Mouse (Mus musculus): ENCODE data around the gene Tenm4.

The Tenm4 gene

GRCm38 (mm10) chr7:96647657-96648056 lies 476.6 kb downstream of the Tenm4 start:
- DNase-seq (ENCODE audit: low read depth) = no peak

GRCm38 (mm10) chr7:96648606-96649005 lies 477.6 kb downstream of the Tenm4 start:
- peak; percentile 6 for DNase-seq (ENCODE audit: low read depth)

DNA sequence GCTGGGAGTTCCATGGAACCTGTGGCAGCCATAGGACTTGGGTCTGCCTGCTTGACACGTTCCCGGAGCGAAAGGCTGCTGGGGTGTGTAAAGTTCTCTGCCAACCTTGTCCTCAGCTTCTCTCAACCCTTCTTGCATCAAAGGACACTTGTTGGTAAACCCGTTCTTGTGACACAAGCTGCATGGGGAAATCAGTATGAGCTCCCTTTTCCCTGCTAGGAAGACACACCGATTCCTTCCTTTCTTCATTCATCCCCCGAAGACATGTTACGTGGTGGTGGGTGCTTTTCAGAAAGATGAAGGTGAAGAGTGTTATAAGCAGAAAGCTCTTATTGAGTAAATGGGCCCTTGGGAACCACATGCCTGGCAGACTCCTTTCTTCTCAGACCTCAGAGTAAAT lies 478.1 kb downstream of the Tenm4 start:
- DNase-seq (ENCODE audit: low read depth) = no peak

GRCm38 (mm10) chr7:96650435-96650834 lies 479.4 kb downstream of the Tenm4 start:
- no peak for DNase-seq (ENCODE audit: low read depth)

DNA sequence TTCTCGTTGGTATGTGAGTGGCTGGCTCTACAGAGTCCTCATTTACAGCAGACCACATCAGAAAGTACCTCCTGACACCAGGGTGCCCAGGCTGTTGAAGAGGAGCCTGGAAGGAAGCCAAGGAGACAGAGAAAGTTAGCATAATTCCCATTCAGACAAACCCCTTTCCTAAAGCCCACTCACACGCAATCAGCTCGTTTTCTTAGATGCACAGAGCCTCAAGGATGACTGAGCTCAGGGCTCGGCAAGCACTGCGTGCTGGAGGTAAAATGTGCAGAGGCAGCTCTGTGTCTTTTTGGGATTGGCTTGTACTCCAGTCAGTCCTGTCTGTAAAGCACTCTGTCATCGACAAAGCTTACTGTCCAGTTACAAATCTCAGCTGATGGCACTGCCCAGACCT lies 480.0 kb downstream of the Tenm4 start:
- no peak for DNase-seq (ENCODE audit: low read depth)

DNA sequence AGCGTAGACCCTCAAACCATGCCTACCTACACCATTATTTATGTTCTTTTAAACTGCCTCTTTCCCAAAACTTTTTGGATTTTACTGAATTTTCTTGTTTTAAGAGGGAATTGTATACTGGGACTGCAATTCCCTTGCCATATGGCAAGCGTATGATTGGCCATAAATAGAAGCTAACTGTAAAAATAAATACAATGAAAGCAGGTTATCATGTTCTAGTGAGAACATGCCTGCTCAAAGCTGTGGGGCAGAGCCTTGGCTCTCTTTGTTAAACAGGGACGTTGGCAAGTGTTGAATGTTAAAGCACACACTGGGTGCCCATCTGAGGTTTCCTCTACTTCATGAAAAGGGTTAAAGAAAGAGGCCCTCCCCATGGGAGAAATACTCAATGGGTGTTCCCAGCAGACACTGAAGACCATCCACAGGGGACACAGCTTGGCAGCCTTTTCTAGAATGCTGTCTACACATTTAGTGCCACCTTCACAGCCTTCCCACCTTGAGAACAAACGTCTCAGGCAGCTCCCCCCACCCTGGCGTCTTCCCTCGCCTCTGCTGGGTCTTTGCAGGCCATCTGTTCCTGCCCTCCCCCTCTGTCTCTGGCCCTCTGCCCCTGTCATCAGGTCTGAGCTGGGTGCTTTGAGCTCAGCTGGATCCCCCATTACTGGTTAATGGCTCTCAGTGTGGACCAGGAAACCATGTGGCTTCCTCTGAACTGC lies 480.7 kb downstream of the Tenm4 start:
- DNase-seq (ENCODE audit: low read depth) = no peak

DNA sequence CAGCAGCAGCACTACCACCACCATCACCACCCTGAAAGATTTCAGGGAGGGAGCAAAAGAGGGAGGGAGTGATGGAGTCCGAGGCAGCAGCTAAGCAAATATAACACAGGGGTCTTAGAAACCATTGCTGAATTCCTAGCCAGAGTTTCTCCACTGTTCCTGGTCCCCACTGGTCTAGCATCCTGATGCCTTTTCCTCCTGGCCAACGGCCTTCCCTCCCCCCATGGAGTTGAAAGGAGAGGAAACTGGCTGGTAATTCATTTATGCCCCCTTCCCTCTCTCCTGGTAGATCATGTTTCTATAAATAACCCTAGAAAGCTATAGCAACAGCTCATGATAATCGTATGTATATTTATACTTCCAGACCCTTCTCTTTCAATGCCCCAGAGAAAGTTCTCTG lies 481.8 kb downstream of the Tenm4 start:
- no peak for DNase-seq (ENCODE audit: low read depth)

DNA sequence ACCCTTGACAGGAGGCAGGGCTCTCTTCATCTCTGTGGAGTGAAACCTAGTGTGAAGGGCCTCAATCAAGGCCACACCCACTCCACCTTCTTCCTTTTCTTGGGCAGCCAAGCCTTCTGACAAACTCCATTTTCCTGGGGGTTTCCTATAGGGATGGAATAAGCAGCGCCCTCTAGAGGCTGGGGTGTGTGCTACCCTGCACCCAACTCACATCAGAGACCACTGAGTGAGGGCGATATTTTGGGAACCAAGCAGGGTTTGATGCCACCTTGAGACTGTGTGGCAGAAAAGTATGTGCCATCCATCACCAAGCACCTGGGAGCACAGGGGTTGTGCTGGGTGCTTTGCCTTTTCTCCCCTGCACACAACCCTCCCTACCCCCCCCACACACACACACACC lies 483.2 kb downstream of the Tenm4 start:
- no peak for DNase-seq (ENCODE audit: low read depth)

GRCm38 (mm10) chr7:96655096-96655716 lies 484.2 kb downstream of the Tenm4 start:
- DNase-seq (ENCODE audit: low read depth) = no peak

- DNase-seq (ENCODE audit: low read depth) = no peak
Measured at GRCm38 (mm10) chr7:96657101-96657830, 486.2 kb downstream of the Tenm4 start.

- no peak for DNase-seq (ENCODE audit: low read depth)
Measured at GRCm38 (mm10) chr7:96657857-96658580, 487.0 kb downstream of the Tenm4 start.

DNA sequence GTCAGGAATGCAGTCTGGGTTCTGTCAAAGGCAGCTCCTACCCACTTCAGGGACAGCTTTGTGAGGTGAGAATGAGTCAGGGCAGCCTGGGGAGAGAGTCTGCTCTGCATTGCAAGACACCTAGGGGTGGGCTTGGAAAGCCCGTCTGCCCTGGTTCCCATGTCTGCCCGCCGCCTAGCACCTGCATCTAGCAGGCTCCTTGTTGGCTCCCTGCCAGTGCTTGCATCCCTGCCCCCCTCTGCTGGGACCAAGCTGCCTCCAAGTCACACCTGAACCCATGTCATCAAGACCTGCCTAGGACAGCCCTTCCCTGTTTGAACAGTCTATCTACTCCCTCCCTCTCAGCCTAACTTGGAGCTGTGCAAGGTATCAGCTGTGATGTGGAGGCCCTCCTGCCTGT lies 489.9 kb downstream of the Tenm4 start:
- DNase-seq (ENCODE audit: low read depth) = no peak

DNA sequence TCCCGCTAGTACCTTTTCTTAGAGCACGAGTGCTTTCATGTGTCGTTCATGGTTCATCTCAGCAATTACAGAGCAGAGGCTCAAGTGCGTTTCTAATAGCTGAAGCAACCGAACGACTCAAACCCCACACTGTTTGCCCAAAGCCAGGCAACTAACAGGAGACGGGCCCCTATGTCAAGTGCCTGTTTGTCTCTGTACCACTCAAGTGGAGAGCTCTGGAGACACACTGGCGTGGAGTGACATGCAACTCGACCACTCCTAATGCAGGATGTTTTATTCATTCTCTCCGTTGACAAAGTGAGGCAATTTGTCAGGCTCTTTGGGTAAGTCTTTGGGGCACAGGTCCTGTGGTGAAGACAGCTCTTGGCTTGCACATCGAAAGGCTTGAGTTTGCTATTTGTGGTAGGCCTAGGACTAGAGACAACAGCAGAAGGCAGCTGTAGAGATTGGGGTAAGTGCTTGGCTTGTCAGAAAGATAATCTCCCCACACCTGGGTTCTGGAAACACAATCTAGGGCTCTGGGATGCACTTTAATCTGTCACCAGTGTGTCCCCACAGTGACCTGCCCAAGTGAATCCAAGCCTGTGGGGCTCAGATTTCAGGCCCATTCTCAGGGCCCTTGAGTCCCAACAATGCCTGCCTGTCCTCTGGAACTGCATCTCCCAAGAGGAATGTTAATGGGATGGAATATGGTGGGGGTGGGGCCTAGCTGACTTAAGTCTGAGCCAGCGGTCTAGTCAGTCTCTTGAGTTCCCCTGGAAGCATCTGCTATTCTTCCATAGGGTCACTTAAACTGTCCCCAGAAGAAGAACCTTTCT lies 490.5 kb downstream of the Tenm4 start:
- no peak for DNase-seq (ENCODE audit: low read depth)

- no peak for DNase-seq (ENCODE audit: low read depth)
Measured at GRCm38 (mm10) chr7:96663336-96663735, 492.3 kb downstream of the Tenm4 start.

GRCm38 (mm10) chr7:96666366-96666896 lies 495.4 kb downstream of the Tenm4 start:
- no peak for DNase-seq (ENCODE audit: low read depth)

GRCm38 (mm10) chr7:96667688-96668087 lies 496.6 kb downstream of the Tenm4 start:
- DNase-seq (ENCODE audit: low read depth) = no peak

DNA sequence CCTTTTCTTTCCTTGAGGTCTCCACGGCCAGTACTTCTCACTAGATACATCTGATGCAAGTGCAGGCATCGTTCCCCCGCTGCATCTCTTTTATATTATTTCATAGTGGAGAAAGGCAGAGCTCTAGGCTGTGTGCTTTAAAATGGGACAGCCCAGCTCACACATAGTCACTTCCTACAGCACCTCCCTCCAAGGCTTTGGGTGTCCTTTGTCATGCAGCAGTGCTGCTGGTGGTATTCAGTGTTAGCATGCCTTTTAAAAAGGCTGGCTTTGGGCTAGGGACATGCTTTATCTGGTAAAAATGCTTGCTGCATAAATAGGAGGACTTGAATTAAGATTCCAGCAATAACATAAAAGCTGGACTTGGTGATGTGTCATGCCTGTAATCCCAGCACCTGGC lies 499.0 kb downstream of the Tenm4 start:
- DNase-seq (ENCODE audit: low read depth) = no peak

DNA sequence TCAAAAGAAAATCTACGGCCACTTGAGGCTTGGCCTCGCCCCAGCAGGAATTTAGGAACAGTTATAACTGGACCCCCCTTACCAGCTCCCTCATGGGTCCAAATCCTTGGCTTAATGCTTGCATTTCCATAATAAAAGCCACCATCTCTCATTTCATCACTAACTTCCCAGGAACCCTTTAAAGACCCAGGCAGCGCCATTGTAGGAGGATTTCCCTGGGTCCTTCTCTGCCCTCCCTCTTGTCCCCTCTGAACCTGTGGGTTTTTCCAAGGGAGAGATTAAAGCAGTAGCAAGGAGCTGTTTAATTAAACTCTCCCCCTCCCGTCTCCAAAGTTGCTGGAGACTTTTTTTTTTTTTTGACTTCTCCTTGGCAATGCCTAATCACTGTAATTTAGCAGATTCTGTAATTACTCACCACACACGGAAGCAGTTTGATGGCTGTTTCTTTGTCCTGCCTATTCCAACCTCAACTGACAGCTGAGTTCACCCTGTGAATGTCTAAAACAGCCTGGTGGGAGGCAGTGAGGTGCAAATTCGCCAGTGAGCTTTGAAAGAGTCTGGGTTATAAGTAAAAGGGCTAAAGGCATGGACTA lies 501.4 kb downstream of the Tenm4 start:
- no peak for DNase-seq (ENCODE audit: low read depth)

- no peak for DNase-seq (ENCODE audit: low read depth)
Measured at GRCm38 (mm10) chr7:96677082-96677481, 506.0 kb downstream of the Tenm4 start.

GRCm38 (mm10) chr7:96678236-96678635 lies 507.2 kb downstream of the Tenm4 start:
- no peak for DNase-seq (ENCODE audit: low read depth)

GRCm38 (mm10) chr7:96679746-96680145 lies 508.7 kb downstream of the Tenm4 start:
- no peak for DNase-seq (ENCODE audit: low read depth)
